Mouse (Mus musculus): ENCODE data around the gene Nrl.

The Nrl gene

GRCm38 (mm10) chr14:55484430-55485085 is 40.2 kb downstream of the Nrl start:
- no peak for DNase-seq (ENCODE audit: low read depth)

DNA sequence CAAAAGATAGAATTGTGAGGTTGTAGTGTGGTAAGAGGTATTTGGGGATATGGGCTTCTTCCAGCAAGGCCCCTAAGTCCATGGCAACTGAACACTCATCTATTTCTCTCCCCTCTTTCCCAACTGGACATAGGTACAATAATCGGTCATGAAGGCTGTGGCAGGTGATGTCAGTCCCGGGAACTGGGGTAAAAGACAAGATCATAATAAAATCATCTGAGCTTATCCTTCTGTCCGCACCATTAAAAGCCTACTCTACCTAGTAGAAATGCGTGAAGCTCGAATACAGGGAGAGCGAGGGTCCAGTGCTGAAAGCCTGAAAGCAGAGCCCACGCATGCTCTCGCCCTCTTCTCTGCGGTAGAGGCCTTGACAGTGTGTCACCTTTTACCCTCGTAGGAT is 45.2 kb downstream of the Nrl start:
- DNase-seq (ENCODE audit: low read depth): no peak

DNA sequence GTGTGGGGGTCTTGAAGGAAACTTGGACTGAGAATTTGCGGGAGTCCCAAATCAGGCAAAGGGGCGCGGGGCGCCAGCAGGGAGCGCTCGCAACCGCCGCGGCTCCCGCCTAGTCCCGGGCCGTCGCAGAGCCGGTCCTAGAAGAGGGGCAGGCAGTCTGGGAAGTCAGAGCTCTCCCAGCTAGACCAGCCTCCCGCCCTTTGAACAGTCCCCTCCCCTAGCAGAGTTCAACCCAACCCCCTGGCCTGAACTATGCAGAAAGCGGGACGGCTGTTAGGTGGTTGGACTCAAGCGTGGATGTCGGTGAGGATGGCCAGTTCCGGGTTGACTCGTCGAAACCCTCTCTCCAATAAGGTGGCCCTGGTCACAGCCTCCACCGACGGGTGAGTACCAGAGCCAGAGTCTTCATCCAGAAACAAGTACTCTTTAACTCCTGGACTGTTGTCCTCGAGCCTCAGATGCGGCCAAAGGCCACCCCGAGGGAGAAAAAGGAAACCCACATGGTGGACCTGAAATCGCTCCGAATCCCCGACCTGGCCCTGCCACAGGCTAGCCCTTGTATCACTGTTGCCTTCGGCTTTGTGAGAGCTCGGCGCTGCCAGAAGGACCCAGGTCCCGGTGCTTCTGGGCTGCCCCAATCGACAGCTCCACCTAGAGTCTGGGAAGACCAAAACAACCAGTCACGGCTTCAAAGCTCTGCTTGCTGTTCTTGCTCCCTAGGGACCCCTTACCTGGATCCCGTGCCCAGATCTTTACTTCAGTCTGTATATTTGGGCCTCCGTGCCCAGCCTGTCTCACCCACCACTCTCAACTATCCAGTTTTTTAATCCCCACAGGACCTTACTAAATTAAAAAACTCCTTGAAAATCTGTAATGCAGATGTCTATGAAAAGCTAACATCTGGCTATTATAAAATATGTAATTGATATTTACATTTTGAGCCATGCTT is 45.9 kb downstream of the Nrl start, which contains the start of gene Dhrs4:
Gene Dhrs4 (plus strand): TSS at position 108 of the 949 bp plus-strand sequence.
- DNase-seq (ENCODE audit: low read depth): peak; percentile 70

DNA sequence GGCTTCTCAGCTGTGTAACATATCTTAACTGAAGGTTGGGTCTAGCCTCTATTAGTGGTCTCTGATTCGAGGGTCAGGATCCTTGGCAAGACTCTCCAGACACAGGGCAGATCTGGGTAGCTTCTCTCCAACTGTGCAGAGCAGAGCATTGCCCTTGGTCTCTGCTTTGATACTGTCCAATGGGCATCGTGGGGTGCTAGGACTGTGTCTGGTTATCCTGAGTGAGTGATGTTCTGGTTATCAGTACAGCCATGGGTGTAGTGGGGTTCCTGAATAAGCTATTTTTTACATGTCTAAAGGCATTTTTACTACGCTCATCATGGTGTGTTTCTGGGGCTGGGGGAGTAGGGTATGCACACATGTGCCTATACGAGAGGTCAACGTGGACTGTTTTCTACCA is 47.0 kb downstream of the Nrl start:
- no peak for DNase-seq (ENCODE audit: low read depth)

DNA sequence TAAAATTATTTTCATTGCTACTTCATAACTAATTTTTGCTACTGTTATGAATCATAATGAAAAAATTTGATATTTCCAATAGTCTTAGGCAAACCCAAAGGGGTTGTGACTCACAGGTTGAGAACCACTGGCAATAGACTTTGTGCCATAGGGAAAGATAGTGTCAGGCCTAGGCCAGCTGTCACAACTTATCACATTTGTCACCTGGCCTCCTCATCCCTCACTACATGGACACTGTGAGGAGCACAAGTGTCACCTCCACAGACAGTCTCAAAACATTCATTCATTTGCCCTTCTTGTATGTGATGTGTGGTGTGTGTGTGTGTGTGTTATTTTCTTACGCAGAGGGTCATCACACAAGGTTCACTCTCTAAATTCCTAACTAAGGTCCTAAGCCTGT is 47.4 kb downstream of the Nrl start:
- no peak for DNase-seq (ENCODE audit: low read depth)

DNA sequence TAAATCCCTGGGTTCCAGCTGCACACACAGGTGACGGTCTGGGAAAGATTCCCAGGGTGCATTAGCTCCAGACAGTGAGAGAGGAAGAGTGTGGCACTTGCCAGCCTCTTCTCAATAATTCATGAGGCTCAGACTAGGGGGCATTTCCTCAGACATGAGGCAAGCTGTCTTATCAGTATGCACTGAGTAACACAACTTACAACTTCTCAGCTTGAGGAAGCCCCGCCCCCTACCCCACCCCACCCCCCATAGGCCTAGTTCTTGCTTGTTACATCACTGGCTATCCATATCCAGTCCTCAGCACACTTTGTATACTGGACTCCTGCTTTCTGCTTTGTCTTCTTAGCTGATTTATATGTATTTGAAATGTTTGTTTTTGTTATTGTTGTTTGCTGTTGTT is 49.1 kb downstream of the Nrl start:
- DNase-seq (ENCODE audit: low read depth): no peak

GRCm38 (mm10) chr14:55470806-55471205 is 54.0 kb downstream of the Nrl start:
- DNase-seq (ENCODE audit: low read depth): no peak

- DNase-seq (ENCODE audit: low read depth): no peak
Observed at GRCm38 (mm10) chr14:55469821-55470220, 55.0 kb downstream of the Nrl start.

- DNase-seq (ENCODE audit: low read depth): no peak
Observed at GRCm38 (mm10) chr14:55469041-55469440, 55.7 kb downstream of the Nrl start.

Data from fibroblast of lung, adult 2 months (primary cell).